In the genomic region with DNA sequence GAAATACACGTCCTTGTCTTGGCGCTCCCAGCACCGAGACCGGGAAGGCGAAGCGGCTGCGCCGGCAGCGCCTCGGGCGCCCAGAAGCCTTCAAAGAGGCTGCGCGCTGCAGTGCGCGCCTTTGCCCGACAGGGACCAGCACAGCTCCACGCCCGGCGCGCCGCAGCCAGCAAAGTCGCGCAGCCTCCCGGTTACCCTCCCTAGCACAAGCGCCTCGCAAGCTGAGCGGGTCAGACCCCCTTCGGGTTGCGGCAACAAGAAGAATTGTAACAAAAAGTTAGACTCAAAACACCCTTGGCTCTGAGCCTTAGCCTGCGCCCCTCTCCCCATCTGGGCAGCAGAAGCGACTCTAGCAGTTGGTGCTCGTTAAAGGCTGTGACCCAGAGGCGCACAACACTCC, we compare ENCODE assay signal across 8 mouse cellular contexts. TPM values are rescaled to one million over a fixed set of nuclear protein-coding genes. Genes with fewer than 3 reads are reported as not detected.
A peak's percentile ranks its signal among the peaks of the same experiment; 100 is the strongest.
DNase-seq lines count a peak whose midpoint lies in the region; ATAC-seq lines count a peak whose summit lies in the region.

No protein-coding gene starts in this region.

- H3K27ac ChIP-seq in hindbrain, embryonic 15.5 days (replicated peaks): no peak overlapping the region

- ATAC-seq in hindbrain, embryonic 15.5 days (ENCODE audit: low FRiP score, low read depth): peak; percentile 70
- ATAC-seq in megakaryocyte-erythroid progenitor cell, adult 5-6 weeks (replicated peaks; ENCODE audit: low FRiP score, low TSS enrichment, poor library complexity, severe bottlenecking): peak; percentile 56

- H3K4me2 ChIP-seq in hindbrain, embryonic 15.5 days: peak overlapping the region; percentile 85

- DNase-seq in R1 (ENCODE audit: low read depth, low spot score): peak; percentile 80
- DNase-seq in cerebellum, postnatal 25 days: peak; percentile 60 to 77
- DNase-seq in gastrocnemius, adult 18-20 months (ENCODE audit: low spot score): peak; percentile 53
- peak; percentile 73 for DNase-seq in left cerebral cortex, postnatal 25 days (ENCODE audit: low spot score in 2 of 2)
- peak; percentile 88 for DNase-seq in right cerebral cortex, postnatal 14 days
- peak; percentile 75 to 80 for DNase-seq in urinary bladder, postnatal 4 days (ENCODE audit: low spot score in 2 of 2)

- intact Hi-C loops in left cerebral cortex, postnatal 25 days (cut with DNase I): loop anchor here (2.0 to 5.0 kb wide), 3 partner anchors 157 to 1047 kb away; a partner anchor contains a TSS

- peaks cover 54% of the 10 kb centered on the region for H3K27me3 ChIP-seq in hindbrain, embryonic 15.5 days

- H3K4me1 ChIP-seq in hindbrain, embryonic 15.5 days (replicated peaks): peaks cover 64% of the 10 kb centered on the region

- H3K4me3 ChIP-seq in hindbrain, embryonic 15.5 days: peak overlapping the region; percentile 59

- H3K9me3 ChIP-seq in hindbrain, embryonic 15.5 days: no peaks in the 10 kb centered on the region

- H3K9ac ChIP-seq in hindbrain, embryonic 15.5 days: peak overlapping the region; percentile 46

- WGBS in hindbrain, embryonic 15.5 days: under 1% methylated on average over 33 of the region's 33 CpGs

- no peaks in the 10 kb centered on the region for H3K36me3 ChIP-seq in hindbrain, embryonic 15.5 days

RNA-seq across cellular contexts. Expression of a gene that starts 1.6 kb away (rescaled TPM):
- total RNA-seq in gastrocnemius, adult 18-20 months (2021): under 1 TPM; 0.25 to 0.31 TPM
- 6.5 and 7.0 TPM in 2 replicates for polyA plus RNA-seq in hindbrain, embryonic 15.5 days (2015; fragmentation: Nextera tagmentation; extraction: Ambion mirVana)
- total RNA-seq in left cerebral cortex, postnatal 25 days (2021): 1 to 10 TPM; 1.2 to 1.3 TPM
- total RNA-seq in megakaryocyte-erythroid progenitor cell, adult 5-6 weeks (2014; fragmentation: Nextera tagmentation): 0.22 TPM in 1 of 2 replicates, not detected in the other
- 0.19 and 0.80 TPM in 2 replicates for total RNA-seq in megakaryocyte-erythroid progenitor cell, adult 5-6 weeks (2017)
